Mouse (Mus musculus): ENCODE results near the gene Sec63. TPM values are rescaled to one million over a fixed set of nuclear protein-coding genes. Genes with fewer than 3 reads are reported as not detected.

Gene Sec63
- polyA plus RNA-seq, 1 experiment, result 11.8 TPM

- WGBS, result 20% methylated on average over 13 of the region's 13 CpGs
- TF ChIP-seq POLR2A (IDR thresholded peaks at IDR 0.05; ENCODE audit: low read depth, low read length), result no peak
- TF ChIP-seq CTCF (conservative IDR thresholded peaks at IDR 0.05; ENCODE audit: insufficient read depth, insufficient read length, low read depth, low read length), result no peak
- peak; percentile 82 for DNase-seq
- no peaks in the 10 kb centered on the region for H3K36me3 ChIP-seq (ENCODE audit: control insufficient read depth, insufficient read depth, low read length)
- H3K27ac ChIP-seq (ENCODE audit: insufficient read depth, low read depth, low read length), result 0 out of 2 replicates have a peak overlapping the region, but pooled peaks have one; percentile 21
- no peak overlapping the region for H3K4me3 ChIP-seq (ENCODE audit: insufficient read depth, low read depth, low read length)
- no peaks in the 10 kb centered on the region for H3K27me3 ChIP-seq (replicated peaks; ENCODE audit: control insufficient read depth, insufficient read depth, low read length)
- 0 out of 2 replicates have a peak, but pooled peaks cover 2% of the 10 kb centered on the region for H3K4me1 ChIP-seq (ENCODE audit: control insufficient read depth, insufficient read depth, low read length)
Observed at GRCm38 (mm10) chr10:42862102-42862740, 100.9 kb downstream of the Sec63 start.

GRCm38 (mm10) chr10:42862806-42863205, 101.5 kb downstream of the Sec63 start:
- 39% methylated on average over 4 of the region's 4 CpGs for WGBS
- Histone ChIP-seq H3K4me3 (ENCODE audit: insufficient read depth, low read depth, low read length) (no peak overlapping the region), H3K27me3 (replicated peaks; ENCODE audit: control insufficient read depth, insufficient read depth, low read length) (no peaks in the 10 kb centered on the region), H3K27ac (ENCODE audit: insufficient read depth, low read depth, low read length) (peak overlapping the region; percentile 46; the same call in 1 of the 2 replicates), H3K4me1 (ENCODE audit: control insufficient read depth, insufficient read depth, low read length) (0 out of 2 replicates have a peak, but pooled peaks cover 2% of the 10 kb centered on the region), H3K36me3 (ENCODE audit: control insufficient read depth, insufficient read depth, low read length) (no peaks in the 10 kb centered on the region)
- no peak for DNase-seq
- no peak for TF ChIP-seq CTCF (conservative IDR thresholded peaks at IDR 0.05; ENCODE audit: insufficient read depth, insufficient read length, low read depth, low read length)
- TF ChIP-seq POLR2A (IDR thresholded peaks at IDR 0.05; ENCODE audit: low read depth, low read length), result no peak

GRCm38 (mm10) chr10:42863621-42864391, 102.5 kb downstream of the Sec63 start:
- Histone ChIP-seq H3K4me1 (ENCODE audit: control insufficient read depth, insufficient read depth, low read length) (0 out of 2 replicates have a peak, but pooled peaks cover 2% of the 10 kb centered on the region), H3K27me3 (replicated peaks; ENCODE audit: control insufficient read depth, insufficient read depth, low read length) (no peaks in the 10 kb centered on the region), H3K4me3 (ENCODE audit: insufficient read depth, low read depth, low read length) (peak overlapping the region; percentile 37), H3K27ac (ENCODE audit: insufficient read depth, low read depth, low read length) (no peak overlapping the region), H3K36me3 (ENCODE audit: control insufficient read depth, insufficient read depth, low read length) (no peaks in the 10 kb centered on the region)
- TF ChIP-seq CTCF (conservative IDR thresholded peaks at IDR 0.05; ENCODE audit: insufficient read depth, insufficient read length, low read depth, low read length) (no peak), POLR2A (IDR thresholded peaks at IDR 0.05; ENCODE audit: low read depth, low read length) (no peak)
- peak; percentile 56 for DNase-seq
- WGBS, result 24% methylated on average over 31 of the region's 31 CpGs

GRCm38 (mm10) chr10:42864696-42865095, 103.4 kb downstream of the Sec63 start:
- H3K4me1 ChIP-seq (ENCODE audit: control insufficient read depth, insufficient read depth, low read length), result 0 out of 2 replicates have a peak, but pooled peaks cover 2% of the 10 kb centered on the region
- H3K36me3 ChIP-seq (ENCODE audit: control insufficient read depth, insufficient read depth, low read length), result no peaks in the 10 kb centered on the region
- no peak for TF ChIP-seq POLR2A (IDR thresholded peaks at IDR 0.05; ENCODE audit: low read depth, low read length)
- no peak for TF ChIP-seq CTCF (conservative IDR thresholded peaks at IDR 0.05; ENCODE audit: insufficient read depth, insufficient read length, low read depth, low read length)
- no peak overlapping the region for H3K27ac ChIP-seq (ENCODE audit: insufficient read depth, low read depth, low read length)
- H3K27me3 ChIP-seq (replicated peaks; ENCODE audit: control insufficient read depth, insufficient read depth, low read length), result no peaks in the 10 kb centered on the region
- no peak for DNase-seq
- no peak overlapping the region for H3K4me3 ChIP-seq (ENCODE audit: insufficient read depth, low read depth, low read length)
- WGBS, result 66% methylated on average over 5 of the region's 5 CpGs

GRCm38 (mm10) chr10:42868416-42868815, 107.1 kb downstream of the Sec63 start:
- no peak overlapping the region for H3K4me3 ChIP-seq (ENCODE audit: insufficient read depth, low read depth, low read length)
- no peak for DNase-seq
- WGBS, result 86% methylated on average over 9 of the region's 9 CpGs
- TF ChIP-seq CTCF (conservative IDR thresholded peaks at IDR 0.05; ENCODE audit: insufficient read depth, insufficient read length, low read depth, low read length), result no peak
- TF ChIP-seq POLR2A (IDR thresholded peaks at IDR 0.05; ENCODE audit: low read depth, low read length), result no peak
- H3K27me3 ChIP-seq (replicated peaks; ENCODE audit: control insufficient read depth, insufficient read depth, low read length), result no peaks in the 10 kb centered on the region
- no peaks in the 10 kb centered on the region for H3K36me3 ChIP-seq (ENCODE audit: control insufficient read depth, insufficient read depth, low read length)
- H3K4me1 ChIP-seq (ENCODE audit: control insufficient read depth, insufficient read depth, low read length), result no peaks in the 10 kb centered on the region
- no peak overlapping the region for H3K27ac ChIP-seq (ENCODE audit: insufficient read depth, low read depth, low read length)

- H3K4me1 ChIP-seq (ENCODE audit: control insufficient read depth, insufficient read depth, low read length), result no peaks in the 10 kb centered on the region
- WGBS, result 72% methylated on average over 6 of the region's 6 CpGs
- DNase-seq, result no peak
- no peak overlapping the region for H3K27ac ChIP-seq (ENCODE audit: insufficient read depth, low read depth, low read length)
- no peak overlapping the region for H3K4me3 ChIP-seq (ENCODE audit: insufficient read depth, low read depth, low read length)
- TF ChIP-seq POLR2A (IDR thresholded peaks at IDR 0.05; ENCODE audit: low read depth, low read length) (no peak), CTCF (conservative IDR thresholded peaks at IDR 0.05; ENCODE audit: insufficient read depth, insufficient read length, low read depth, low read length) (no peak)
- no peaks in the 10 kb centered on the region for H3K27me3 ChIP-seq (replicated peaks; ENCODE audit: control insufficient read depth, insufficient read depth, low read length)
- no peaks in the 10 kb centered on the region for H3K36me3 ChIP-seq (ENCODE audit: control insufficient read depth, insufficient read depth, low read length)
Observed at GRCm38 (mm10) chr10:42869467-42869866, 108.2 kb downstream of the Sec63 start.

All from kidney, adult 2 months (tissue).